In the genomic region with DNA sequence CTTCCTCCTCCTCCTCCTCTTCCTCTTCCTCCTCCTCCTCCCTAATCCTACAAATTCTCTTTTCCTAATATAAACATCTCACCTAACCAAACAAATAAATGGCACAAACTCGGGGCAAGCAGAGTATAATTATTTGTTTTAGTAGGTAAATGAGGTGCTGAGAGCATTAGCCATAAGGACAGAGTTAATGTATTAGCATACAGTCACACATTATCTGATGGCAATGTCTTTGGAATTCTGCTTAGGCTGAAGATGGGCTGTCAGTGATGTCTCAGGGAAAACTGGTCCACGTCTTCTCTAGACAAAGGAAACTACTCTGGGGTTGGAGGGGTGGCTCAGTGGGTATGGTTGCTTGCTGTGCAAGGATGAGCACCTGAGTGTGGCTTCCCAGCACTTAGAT, we compare ENCODE assay signal across 17 mouse cellular contexts. TPM values are rescaled to one million over a fixed set of nuclear protein-coding genes. Genes with fewer than 3 reads are reported as not detected.
DNase-seq lines count a peak whose midpoint lies in the region; ATAC-seq and TF ChIP-seq lines count a peak whose summit lies in the region.
"Had no signal": no experiment of that assay in that cellular context is flagged by ENCODE, and none has a peak within 500 bp of the region (broad histone marks: within the 10 kb centered on the region; RNA-seq: fewer than 3 reads in every experiment).

No protein-coding gene starts in this region.

- peaks cover 9% of the 10 kb centered on the region for H3K36me3 ChIP-seq in forebrain, embryonic 10.5 days (replicated peaks)
- no peaks in the 10 kb centered on the region for H3K36me3 ChIP-seq in forebrain, embryonic 11.5 days (ENCODE audit: control insufficient read depth, insufficient read depth, low read length)
- 0 out of 2 replicates have a peak, but pooled peaks cover 6% of the 10 kb centered on the region for H3K36me3 ChIP-seq in intestine, embryonic 14.5 days (ENCODE audit: control insufficient read depth, insufficient read depth, low read length)
- peaks cover 3% of the 10 kb centered on the region; the same call in 1 of the 2 replicates for H3K36me3 ChIP-seq in intestine, postnatal 0 days (ENCODE audit: control insufficient read depth, insufficient read depth)
- H3K36me3 ChIP-seq in embryonic facial prominence, embryonic 10.5 days (replicated peaks), result peaks cover 10% of the 10 kb centered on the region
- H3K36me3 ChIP-seq in hindbrain, postnatal 0 days (ENCODE audit: insufficient read depth, low read length), result no peaks in the 10 kb centered on the region

- TF ChIP-seq CTCF in intestine, postnatal 0 days (IDR thresholded peaks at IDR 0.05; ENCODE audit: low read depth), result no peak
- TF ChIP-seq CTCF in hindbrain, postnatal 0 days (IDR thresholded peaks at IDR 0.05; ENCODE audit: low read depth), result no peak
- no peak for TF ChIP-seq CTCF in gastrocnemius, adult 2 months (IDR thresholded peaks at IDR 0.05)

- no peak overlapping the region for H3K9ac ChIP-seq in forebrain, embryonic 11.5 days (ENCODE audit: low read length)
- no peak overlapping the region for H3K9ac ChIP-seq in intestine, embryonic 14.5 days (ENCODE audit: low read length)
- no peak overlapping the region for H3K9ac ChIP-seq in intestine, postnatal 0 days (ENCODE audit: low read depth, low read length)
- no peak overlapping the region for H3K9ac ChIP-seq in hindbrain, postnatal 0 days (replicated peaks; ENCODE audit: low read length)

- H3K27ac ChIP-seq in forebrain, embryonic 10.5 days, result peak overlapping the region; percentile 48; the same call in 1 of the 2 replicates
- H3K27ac ChIP-seq in forebrain, embryonic 11.5 days (ENCODE audit: low read depth, low read length), result no peak overlapping the region
- peak overlapping the region; percentile 62 for H3K27ac ChIP-seq in intestine, embryonic 14.5 days (ENCODE audit: low read depth)
- no peak overlapping the region for H3K27ac ChIP-seq in intestine, postnatal 0 days (ENCODE audit: low read depth, low read length)
- peak overlapping the region; percentile 72 for H3K27ac ChIP-seq in embryonic facial prominence, embryonic 10.5 days (replicated peaks)
- no peak overlapping the region for H3K27ac ChIP-seq in hindbrain, postnatal 0 days
- no peak overlapping the region for H3K27ac ChIP-seq in gastrocnemius, adult 2 months
- H3K27ac ChIP-seq: layer of hippocampus, adult 2 months had no signal

- ATAC-seq in forebrain, embryonic 11.5 days (replicated peaks; ENCODE audit: low FRiP score), result no peak
- ATAC-seq in intestine, embryonic 14.5 days (replicated peaks; ENCODE audit: low FRiP score, low TSS enrichment, low read depth), result no peak
- no peak for ATAC-seq in intestine, postnatal 0 days
- 0 out of 2 replicates have a peak, but pooled peaks have one; percentile 9 for ATAC-seq in hindbrain, postnatal 0 days
- ATAC-seq: Patski had no signal

- H3K27me3 ChIP-seq in forebrain, embryonic 10.5 days (ENCODE audit: poor library complexity, severe bottlenecking), result no peaks in the 10 kb centered on the region
- H3K27me3 ChIP-seq in forebrain, embryonic 11.5 days (ENCODE audit: control insufficient read depth, insufficient read depth, low read length), result no peaks in the 10 kb centered on the region
- H3K27me3 ChIP-seq in intestine, embryonic 14.5 days (replicated peaks; ENCODE audit: control insufficient read depth, insufficient read depth, low read length), result no peaks in the 10 kb centered on the region
- no peaks in the 10 kb centered on the region for H3K27me3 ChIP-seq in intestine, postnatal 0 days (replicated peaks; ENCODE audit: control insufficient read depth, insufficient read depth, low read length)
- H3K27me3 ChIP-seq in embryonic facial prominence, embryonic 10.5 days (replicated peaks; ENCODE audit: low read depth, poor library complexity, severe bottlenecking), result no peaks in the 10 kb centered on the region
- H3K27me3 ChIP-seq in hindbrain, postnatal 0 days (ENCODE audit: insufficient read depth, low read length), result no peaks in the 10 kb centered on the region

- no peak overlapping the region for H3K4me2 ChIP-seq in forebrain, embryonic 11.5 days (ENCODE audit: low read depth, low read length, severe bottlenecking)
- H3K4me2 ChIP-seq in intestine, embryonic 14.5 days (ENCODE audit: low read length), result no peak overlapping the region
- no peak overlapping the region for H3K4me2 ChIP-seq in intestine, postnatal 0 days (replicated peaks; ENCODE audit: low read depth)
- H3K4me2 ChIP-seq in hindbrain, postnatal 0 days (ENCODE audit: low read depth, low read length), result 0 out of 2 replicates have a peak overlapping the region, but pooled peaks have one; percentile 16

- H3K9me3 ChIP-seq in forebrain, embryonic 10.5 days, result no peaks in the 10 kb centered on the region
- no peaks in the 10 kb centered on the region for H3K9me3 ChIP-seq in forebrain, embryonic 11.5 days (ENCODE audit: control insufficient read depth, low read length)
- H3K9me3 ChIP-seq in intestine, embryonic 14.5 days (ENCODE audit: control insufficient read depth, low read length), result no peaks in the 10 kb centered on the region
- no peaks in the 10 kb centered on the region for H3K9me3 ChIP-seq in intestine, postnatal 0 days (ENCODE audit: control insufficient read depth)
- H3K9me3 ChIP-seq in embryonic facial prominence, embryonic 10.5 days, result no peaks in the 10 kb centered on the region
- H3K9me3 ChIP-seq in hindbrain, postnatal 0 days (ENCODE audit: low read length), result no peaks in the 10 kb centered on the region

- peaks cover 37% of the 10 kb centered on the region for H3K4me1 ChIP-seq in forebrain, embryonic 10.5 days
- H3K4me1 ChIP-seq in forebrain, embryonic 11.5 days (replicated peaks; ENCODE audit: control insufficient read depth, insufficient read depth, low read length), result no peaks in the 10 kb centered on the region
- peaks cover 28% of the 10 kb centered on the region for H3K4me1 ChIP-seq in intestine, embryonic 14.5 days (replicated peaks; ENCODE audit: control insufficient read depth, insufficient read depth, low read length)
- 0 out of 2 replicates have a peak, but pooled peaks cover 3% of the 10 kb centered on the region for H3K4me1 ChIP-seq in intestine, postnatal 0 days (replicated peaks; ENCODE audit: control insufficient read depth, insufficient read depth, low read length)
- peaks cover 44% of the 10 kb centered on the region for H3K4me1 ChIP-seq in embryonic facial prominence, embryonic 10.5 days
- H3K4me1 ChIP-seq in hindbrain, postnatal 0 days (ENCODE audit: insufficient read depth, low read length), result no peaks in the 10 kb centered on the region

- H3K4me3 ChIP-seq in forebrain, embryonic 10.5 days, result no peak overlapping the region
- no peak overlapping the region for H3K4me3 ChIP-seq in forebrain, embryonic 11.5 days (ENCODE audit: low read depth, low read length)
- no peak overlapping the region for H3K4me3 ChIP-seq in intestine, embryonic 14.5 days (ENCODE audit: low read depth, low read length)
- H3K4me3 ChIP-seq in intestine, postnatal 0 days (ENCODE audit: low read depth, low read length), result no peak overlapping the region
- H3K4me3 ChIP-seq in embryonic facial prominence, embryonic 10.5 days, result no peak overlapping the region
- H3K4me3 ChIP-seq in hindbrain, postnatal 0 days (ENCODE audit: low read length), result no peak overlapping the region
- no peak overlapping the region for H3K4me3 ChIP-seq in gastrocnemius, adult 2 months
- H3K4me3 ChIP-seq: layer of hippocampus, adult 2 months had no signal

- intact Hi-C loops in gastrocnemius, adult 2 months (cut with DNase I), result no loop called here

- 68% methylated on average over 2 of the region's 2 CpGs for WGBS in forebrain, embryonic 10.5 days
- 76% methylated on average over 2 of the region's 2 CpGs for WGBS in forebrain, embryonic 11.5 days
- WGBS in intestine, embryonic 14.5 days, result 46% methylated on average over 2 of the region's 2 CpGs
- 57% methylated on average over 2 of the region's 2 CpGs for WGBS in intestine, postnatal 0 days
- 62% methylated on average over 2 of the region's 2 CpGs for WGBS in embryonic facial prominence, embryonic 10.5 days
- WGBS in hindbrain, postnatal 0 days, result 54% methylated on average over 2 of the region's 2 CpGs

- DNase-seq in forebrain, embryonic 10.5 days (ENCODE audit: extremely low spot score, low spot score), result no peak
- no peak for DNase-seq in forebrain, embryonic 11.5 days (ENCODE audit: low spot score)
- no peak for DNase-seq in intestine, embryonic 14.5 days (ENCODE audit: low spot score)
- no peak for DNase-seq in embryonic facial prominence, embryonic 10.5 days (ENCODE audit: low spot score)
- no peak for DNase-seq in hindbrain, postnatal 0 days (ENCODE audit: low spot score)
- DNase-seq in right cerebral cortex, adult 18-20 months, result no peak
- no peak for DNase-seq in gastrocnemius, adult 2 months
- DNase-seq: adrenal gland, adult 2 months; cerebellum, adult 9-11 months; kidney, adult 2 months had no signal

RNA-seq across cellular contexts. Expression of gene Zc2hc1b, which starts 6.4 kb away (rescaled TPM):
- not detected in 2 replicates for polyA plus RNA-seq in forebrain, embryonic 10.5 days (2016; fragmentation: Nextera tagmentation; extraction: Ambion mirVana)
- not detected in 2 replicates for polyA plus RNA-seq in forebrain, embryonic 11.5 days (2014; fragmentation: Nextera tagmentation; extraction: Ambion mirVana)
- not detected in 2 replicates for polyA plus RNA-seq in intestine, embryonic 14.5 days (2014; fragmentation: Nextera tagmentation; extraction: Ambion mirVana)
- not detected in 2 replicates for polyA plus RNA-seq in intestine, postnatal 0 days (2015; fragmentation: Nextera tagmentation; extraction: Ambion mirVana)
- not detected in 2 replicates for polyA plus RNA-seq in embryonic facial prominence, embryonic 10.5 days (2016; fragmentation: Nextera tagmentation; extraction: Ambion mirVana)
- total RNA-seq in hindbrain, postnatal 0 days (2014; rRNA removed), result not detected in 2 replicates
- not detected in 2 replicates for polyA plus RNA-seq in hindbrain, postnatal 0 days (2015; fragmentation: Nextera tagmentation; extraction: Ambion mirVana)
- total RNA-seq in gastrocnemius, adult 2 months (2021), result not detected
- total RNA-seq: adrenal gland, adult 2 months; layer of hippocampus, adult 2 months; midbrain, postnatal 0 days; neutrophil, adult 5-6 weeks had no signal
- polyA plus RNA-seq: adrenal gland, adult 2 months; frontal cortex, adult 2 months; kidney, adult 2 months; liver, embryonic 16.5 days; midbrain, postnatal 0 days; Patski had no signal

RNA-seq across cellular contexts. Expression of gene Ltv1, which starts 21.5 kb away (rescaled TPM):
- polyA plus RNA-seq in forebrain, embryonic 10.5 days (2016; fragmentation: Nextera tagmentation; extraction: Ambion mirVana), result 75.5 and 82.0 TPM in 2 replicates
- 70.3 and 74.0 TPM in 2 replicates for polyA plus RNA-seq in forebrain, embryonic 11.5 days (2014; fragmentation: Nextera tagmentation; extraction: Ambion mirVana)
- polyA plus RNA-seq in intestine, embryonic 14.5 days (2014; fragmentation: Nextera tagmentation; extraction: Ambion mirVana), result 80.1 and 87.2 TPM in 2 replicates
- 44.1 and 45.5 TPM in 2 replicates for polyA plus RNA-seq in intestine, postnatal 0 days (2015; fragmentation: Nextera tagmentation; extraction: Ambion mirVana)
- 70.9 and 72.0 TPM in 2 replicates for polyA plus RNA-seq in embryonic facial prominence, embryonic 10.5 days (2016; fragmentation: Nextera tagmentation; extraction: Ambion mirVana)
- total RNA-seq in hindbrain, postnatal 0 days (2014; rRNA removed), result 9.9 and 14.9 TPM in 2 replicates
- 25.6 and 28.2 TPM in 2 replicates for polyA plus RNA-seq in hindbrain, postnatal 0 days (2015; fragmentation: Nextera tagmentation; extraction: Ambion mirVana)
- 10 to 100 TPM; 27.3 to 31.0 TPM for total RNA-seq in gastrocnemius, adult 2 months (2021)

Comparison
In these comparisons a context has a peak if more than half of its experiments do, and no peak if none do; other contexts are left out.
1. H3K27ac ChIP-seq: peak in forebrain, embryonic 10.5 days (single experiment), intestine, embryonic 14.5 days (single experiment) and embryonic facial prominence, embryonic 10.5 days (single experiment); none in forebrain, embryonic 11.5 days (single experiment), intestine, postnatal 0 days (single experiment), hindbrain, postnatal 0 days (single experiment) and gastrocnemius, adult 2 months (single experiment).